Mouse (Mus musculus) kidney, adult 2 months (tissue): ENCODE measurements around the gene Cnpy1.

Source experiments
- CTCF ChIP-seq: fragments of 200-500 bp; conservative IDR thresholded peaks from 2 replicates; pipeline ENCODE4 v1.5.1; 2011; ENCODE audit warnings: low read depth, mild to moderate bottlenecking, control low read depth, low read length, moderate library complexity, mixed read lengths; ENCODE audit not compliant: insufficient read depth, insufficient read length
- POLR2A ChIP-seq: fragments of 200-500 bp; IDR thresholded peaks from one replicate; pipeline ENCODE4 v1.6.1; 2011; ENCODE audit warnings: low read depth, low read length, control low read depth

DNA sequence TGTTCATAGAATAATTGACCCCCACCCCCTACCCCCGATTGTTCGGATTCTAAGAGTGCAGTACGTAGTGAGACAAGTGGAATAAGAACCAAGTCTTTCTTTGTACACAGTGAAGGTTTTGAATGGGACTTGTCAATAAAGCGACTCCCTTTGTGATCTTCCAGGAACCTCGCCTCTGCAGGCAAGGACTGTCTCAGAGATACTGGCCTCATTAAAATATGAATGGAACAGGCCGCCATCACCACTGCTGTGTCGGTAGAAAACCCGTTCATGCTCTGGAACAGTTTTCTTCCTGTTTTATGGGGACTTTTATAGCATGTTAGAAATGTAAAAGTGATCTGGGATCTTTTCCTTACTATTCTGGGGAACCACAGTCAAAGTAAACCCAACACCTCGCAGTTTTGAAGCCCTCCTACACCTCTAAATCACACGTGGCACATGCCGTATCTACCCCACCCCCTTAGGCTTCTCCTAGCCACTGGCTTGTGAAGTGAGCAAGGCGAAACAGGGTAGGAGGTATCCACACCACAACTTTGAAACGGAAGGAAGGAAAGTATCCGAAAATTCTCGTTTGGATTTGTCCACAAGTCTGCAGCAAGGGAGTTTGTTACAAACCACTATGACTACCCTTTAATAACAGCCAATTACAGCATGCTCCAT, 33.8 kb downstream of the Cnpy1 start:
- TF ChIP-seq CTCF: no peak
- no peak for TF ChIP-seq POLR2A
